11 mouse cellular contexts compared by ENCODE assay signal in the genomic region with DNA sequence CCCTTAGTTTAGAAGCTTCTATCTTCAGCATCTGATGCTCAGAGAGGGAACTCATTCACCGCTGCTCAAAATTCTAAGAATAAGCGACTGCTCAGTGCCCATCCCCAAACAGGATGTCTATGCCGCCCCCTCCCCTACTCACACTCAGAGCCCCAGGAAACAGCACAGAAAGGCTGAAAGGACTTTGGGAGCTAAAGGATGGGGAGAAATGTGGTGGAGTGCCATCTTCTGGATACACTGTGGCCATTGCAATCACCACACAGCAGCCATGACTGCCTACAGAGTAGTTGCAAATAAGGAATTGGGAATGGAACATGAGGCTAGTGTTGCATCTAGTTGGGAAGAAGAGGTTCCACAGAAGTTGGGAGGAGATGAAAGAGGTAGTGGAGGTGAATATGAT.
A peak's percentile ranks its signal among the peaks of the same experiment; 100 is the strongest.
DNase-seq lines count a peak whose midpoint lies in the region; ATAC-seq lines count a peak whose summit lies in the region.
"Had no signal": no experiment of that assay in that cellular context is flagged by ENCODE, and none has a peak within 500 bp of the region (broad histone marks: within the 10 kb centered on the region; RNA-seq: fewer than 3 reads in every experiment).

No protein-coding gene starts in this region.

- DNase-seq in frontal cortex, postnatal 14 days (ENCODE audit: low spot score in 2 of 2), result no peak
- peak; percentile 23 to 28 for DNase-seq in kidney, postnatal 36 days
- DNase-seq in kidney, postnatal 14 days, result no peak
- DNase-seq in NIH3T3 (ENCODE audit: low read depth), result peak; percentile 43
- peak; percentile 18 for DNase-seq in embryo, embryonic 10.5 days (ENCODE audit: low spot score)
- DNase-seq in thymus, adult 18-20 months, result no peak
- DNase-seq: cerebellum, adult 9-11 months; gastrocnemius, postnatal 36 days; thymus, postnatal 25 days had no signal

- no peak overlapping the region for H3K27ac ChIP-seq in midbrain, embryonic 16.5 days (ENCODE audit: low read length)

- no peaks in the 10 kb centered on the region for H3K36me3 ChIP-seq in midbrain, embryonic 16.5 days (ENCODE audit: control insufficient read depth, insufficient read depth, low read length)

- H3K9ac ChIP-seq in midbrain, embryonic 16.5 days (ENCODE audit: low read depth, low read length), result no peak overlapping the region

- no peak overlapping the region for H3K4me3 ChIP-seq in midbrain, embryonic 16.5 days (ENCODE audit: low read depth, low read length)

- no peaks in the 10 kb centered on the region for H3K4me1 ChIP-seq in midbrain, embryonic 16.5 days (ENCODE audit: control insufficient read depth, insufficient read depth, low read length)

- H3K4me2 ChIP-seq in midbrain, embryonic 16.5 days (ENCODE audit: low read length), result no peak overlapping the region

- no peaks in the 10 kb centered on the region for H3K9me3 ChIP-seq in midbrain, embryonic 16.5 days (replicated peaks; ENCODE audit: control insufficient read depth, low read length, poor library complexity, severe bottlenecking)

- 71% methylated on average over 3 of the region's 3 CpGs for WGBS in midbrain, embryonic 16.5 days

- H3K27me3 ChIP-seq in midbrain, embryonic 16.5 days (ENCODE audit: control insufficient read depth, insufficient read depth, low read depth, low read length), result no peaks in the 10 kb centered on the region

- ATAC-seq in frontal cortex, adult (ENCODE audit: low TSS enrichment), result peak; percentile 96
- no peak for ATAC-seq in midbrain, embryonic 16.5 days

Comparison
In these comparisons a context has a peak if more than half of its experiments do, and no peak if none do; other contexts are left out.
1. DNase-seq: peak in kidney, postnatal 36 days (2 of 2), NIH3T3 (single experiment) and embryo, embryonic 10.5 days (single experiment); none in frontal cortex, postnatal 14 days (0 of 2), kidney, postnatal 14 days (single experiment) and thymus, adult 18-20 months (0 of 2).